Mouse (Mus musculus) lung, embryonic 16.5 days (tissue): Measurements from ENCODE around the gene Stoml2. TPM values are rescaled to one million over a fixed set of nuclear protein-coding genes. Genes with fewer than 3 reads are reported as not detected.
A peak's percentile ranks its signal among the peaks of the same experiment; 100 is the strongest.

Source experiments
- ATAC-seq: fragments of 200-750 bp; cut with Nextera tagmentation; 2 replicates; pipeline ENCODE4 v1.8.0; 2017; ENCODE audit warnings: low read depth, mild to moderate bottlenecking, moderate library complexity
- H3K27ac ChIP-seq: fragments of 300-500 bp; sonication (generic); 2 replicates; pipeline ENCODE4 v1.5.1; 2014; ENCODE audit warnings: mild to moderate bottlenecking, control low read depth, low read length
- H3K27me3 ChIP-seq: fragments of 300-500 bp; sonication (generic); 2 replicates; pipeline ENCODE4 v1.6.1; 2014; ENCODE audit warnings: low read depth, low read length, mixed read lengths; ENCODE audit not compliant: control insufficient read depth, insufficient read depth
- H3K36me3 ChIP-seq: fragments of 300-500 bp; sonication (generic); 2 replicates; pipeline ENCODE4 v1.6.1; 2014; ENCODE audit warnings: low read length; ENCODE audit not compliant: control insufficient read depth, insufficient read depth
- H3K4me1 ChIP-seq: fragments of 300-500 bp; sonication (generic); replicated peaks from 2 replicates; pipeline ENCODE4 v1.6.1; 2014; ENCODE audit warnings: low read length, mixed read lengths; ENCODE audit not compliant: control insufficient read depth, insufficient read depth
- H3K4me2 ChIP-seq: fragments of 300-500 bp; sonication (generic); 2 replicates; pipeline ENCODE4 v1.6.1; 2014; ENCODE audit warnings: low read depth, low read length, control low read depth
- H3K4me3 ChIP-seq: fragments of 300-500 bp; sonication (generic); 2 replicates; pipeline ENCODE4 v1.5.1; 2014; ENCODE audit warnings: mild to moderate bottlenecking, low read length, control low read depth
- H3K9ac ChIP-seq: fragments of 300-500 bp; sonication (generic); 2 replicates; pipeline ENCODE4 v1.6.1; 2014; ENCODE audit warnings: low read length, control low read depth
- H3K9me3 ChIP-seq: fragments of 300-500 bp; sonication (generic); 2 replicates; pipeline ENCODE4 v1.6.1; 2016; ENCODE audit warnings: low read length; ENCODE audit not compliant: control insufficient read depth
- WGBS: fragments of 180-500 bp; shearing (Covaris S2); extraction: QIAGEN DNeasy Blood & Tissue Kit; methylation state at CpG from one replicate; pipeline ENCODE4 v1.1.7; 2014; 5-methylcytosine and 5-hydroxymethylcytosine counted together
- polyA plus RNA-seq: library from polyadenylated mRNA; unstranded; fragments of >200 nt; fragmentation: Nextera tagmentation; extraction: Ambion mirVana; gene quantifications from 2 replicates; pipeline ENCODE4 v1.2.1, GENCODE M21; 2015

The Stoml2 gene
- polyA plus RNA-seq, 1 experiment from 2014 or later: 286 TPM

- Histone ChIP-seq H3K27ac (peak overlapping the region; percentile 60; the same call in 1 of the 2 replicates), H3K9me3 (no peaks in the 10 kb centered on the region), H3K4me3 (peak overlapping the region; percentile 84), H3K4me2 (peak overlapping the region; percentile 89), H3K9ac (peak overlapping the region; percentile 81), H3K36me3 (peaks cover 6% of the 10 kb centered on the region; the same call in 1 of the 2 replicates), H3K27me3 (no peaks in the 10 kb centered on the region), H3K4me1 (peaks cover 25% of the 10 kb centered on the region)
- WGBS: 0% methylated on average over 25 of the region's 25 CpGs
- peak; percentile 97 for ATAC-seq
Observed at GRCm38 (mm10) chr4:43040114-43040572, 8.6 kb upstream of the Stoml2 start.

- peaks cover 20% of the 10 kb centered on the region for H3K4me1 ChIP-seq
- ATAC-seq: no peak; the same call in 1 of the 2 replicates
Observed at GRCm38 (mm10) chr4:43039609-43040008, 8.1 kb upstream of the Stoml2 start.

GRCm38 (mm10) chr4:43038567-43039495 is 7.3 kb upstream of the Stoml2 start:
- peak overlapping the region; percentile 84 for H3K4me3 ChIP-seq
- H3K9me3 ChIP-seq: no peaks in the 10 kb centered on the region
- no peak for ATAC-seq
- H3K36me3 ChIP-seq: peaks cover 12% of the 10 kb centered on the region; the same call in 1 of the 2 replicates
- H3K4me1 ChIP-seq: peaks cover 12% of the 10 kb centered on the region
- 44% methylated on average over 15 of the region's 15 CpGs for WGBS
- peak overlapping the region; percentile 89 for H3K4me2 ChIP-seq
- H3K27me3 ChIP-seq: no peaks in the 10 kb centered on the region
- H3K9ac ChIP-seq: peak overlapping the region; percentile 81
- H3K27ac ChIP-seq: no peak overlapping the region

More at GRCm38 (mm10) chr4:43039609-43040008, 8.1 kb upstream of the Stoml2 start:
- 2% methylated on average over 11 of the region's 11 CpGs for WGBS
- peak overlapping the region; percentile 89 for H3K4me2 ChIP-seq
- peak overlapping the region; percentile 60; the same call in 1 of the 2 replicates for H3K27ac ChIP-seq
- peaks cover 6% of the 10 kb centered on the region; the same call in 1 of the 2 replicates for H3K36me3 ChIP-seq
- H3K27me3 ChIP-seq: no peaks in the 10 kb centered on the region
- peak overlapping the region; percentile 81 for H3K9ac ChIP-seq
- H3K9me3 ChIP-seq: no peaks in the 10 kb centered on the region
- peak overlapping the region; percentile 84 for H3K4me3 ChIP-seq

- Histone ChIP-seq H3K4me3 (no peak overlapping the region), H3K9me3 (no peaks in the 10 kb centered on the region), H3K36me3 (peaks cover 14% of the 10 kb centered on the region), H3K9ac (no peak overlapping the region), H3K27me3 (no peaks in the 10 kb centered on the region), H3K4me1 (peaks cover 7% of the 10 kb centered on the region), H3K27ac (no peak overlapping the region), H3K4me2 (no peak overlapping the region)
- ATAC-seq: no peak
- WGBS: 54% methylated on average over 4 of the region's 4 CpGs
Observed at GRCm38 (mm10) chr4:43037860-43038566, 6.5 kb upstream of the Stoml2 start.

GRCm38 (mm10) chr4:43036356-43036755 is 4.8 kb upstream of the Stoml2 start:
- H3K9me3 ChIP-seq: no peaks in the 10 kb centered on the region
- no peak overlapping the region for H3K27ac ChIP-seq
- no peak overlapping the region for H3K9ac ChIP-seq
- no peak for ATAC-seq
- peaks cover 14% of the 10 kb centered on the region for H3K36me3 ChIP-seq
- H3K27me3 ChIP-seq: no peaks in the 10 kb centered on the region
- no peak overlapping the region for H3K4me3 ChIP-seq
- no peak overlapping the region for H3K4me2 ChIP-seq
- 86% methylated on average over 10 of the region's 10 CpGs for WGBS
- peaks cover 15% of the 10 kb centered on the region for H3K4me1 ChIP-seq

GRCm38 (mm10) chr4:43035851-43036250 is 4.3 kb upstream of the Stoml2 start:
- WGBS: 82% methylated on average over 6 of the region's 6 CpGs

GRCm38 (mm10) chr4:43033481-43033880 is 2.0 kb upstream of the Stoml2 start:
- no peak overlapping the region for H3K4me3 ChIP-seq
- no peaks in the 10 kb centered on the region for H3K27me3 ChIP-seq
- no peaks in the 10 kb centered on the region for H3K9me3 ChIP-seq
- no peak overlapping the region for H3K27ac ChIP-seq
- WGBS: 84% methylated on average over 14 of the region's 14 CpGs
- peaks cover 15% of the 10 kb centered on the region for H3K4me1 ChIP-seq
- no peak overlapping the region for H3K4me2 ChIP-seq
- no peak for ATAC-seq
- H3K9ac ChIP-seq: no peak overlapping the region
- peaks cover 21% of the 10 kb centered on the region for H3K36me3 ChIP-seq

More at GRCm38 (mm10) chr4:43035851-43036250, 4.3 kb upstream of the Stoml2 start:
- no peak overlapping the region for H3K27ac ChIP-seq
- no peaks in the 10 kb centered on the region for H3K9me3 ChIP-seq
- H3K4me2 ChIP-seq: no peak overlapping the region
- no peaks in the 10 kb centered on the region for H3K27me3 ChIP-seq
- H3K4me1 ChIP-seq: peaks cover 15% of the 10 kb centered on the region
- H3K36me3 ChIP-seq: peaks cover 14% of the 10 kb centered on the region
- H3K4me3 ChIP-seq: no peak overlapping the region
- H3K9ac ChIP-seq: no peak overlapping the region
- no peak for ATAC-seq

GRCm38 (mm10) chr4:43032501-43032900 is 991 bp upstream of the Stoml2 start:
- Histone ChIP-seq H3K27ac (no peak overlapping the region), H3K9ac (no peak overlapping the region), H3K27me3 (no peaks in the 10 kb centered on the region), H3K36me3 (peaks cover 29% of the 10 kb centered on the region), H3K4me1 (peaks cover 15% of the 10 kb centered on the region), H3K4me2 (no peak overlapping the region), H3K9me3 (no peaks in the 10 kb centered on the region), H3K4me3 (no peak overlapping the region)
- 94% methylated on average over 1 of the region's 1 CpGs for WGBS
- ATAC-seq: no peak

GRCm38 (mm10) chr4:43030780-43031230 is 705 bp downstream of the Stoml2 start:
- Histone ChIP-seq H3K4me1 (peaks cover 15% of the 10 kb centered on the region), H3K4me2 (peak overlapping the region; percentile 92), H3K4me3 (peak overlapping the region; percentile 86), H3K9ac (peak overlapping the region; percentile 96), H3K36me3 (peaks cover 33% of the 10 kb centered on the region), H3K27ac (peak overlapping the region; percentile 89), H3K9me3 (no peaks in the 10 kb centered on the region), H3K27me3 (no peaks in the 10 kb centered on the region)
- WGBS: under 1% methylated on average over 28 of the region's 28 CpGs
- peak; percentile 67 for ATAC-seq
